Mouse (Mus musculus) heart, adult 18-20 months (tissue): ENCODE results near the gene Hist2h2aa2. TPM values are rescaled to one million over a fixed set of nuclear protein-coding genes. Genes with fewer than 3 reads are reported as not detected.
"Not testable (repeated sequence)": the region's sequence is repeated elsewhere in the genome, so short reads cannot be mapped to it uniquely, and the experiment has no call there.

Experiments
- DNase-seq, 2 experiments: peaks; one replicate each; pipeline ENCODE4 v3.0.0; 2021 to 2022; ENCODE audit warnings: mixed read lengths in 1 of 2
- microRNA-seq, 2 experiments: library from miRNA; unstranded; fragments of <30 nt; microRNA quantifications; one replicate each; pipeline ENCODE4 v1.2.0; 2022
- total RNA-seq, 2 experiments: library from RNA; stranded (reverse); gene quantifications; 2 replicates each; pipeline ENCODE4 v1.2.3; 2021

Gene Hist2h2aa2
- total RNA-seq, 2 experiments from 2014 or later = 189 to 197 TPM

DNA sequence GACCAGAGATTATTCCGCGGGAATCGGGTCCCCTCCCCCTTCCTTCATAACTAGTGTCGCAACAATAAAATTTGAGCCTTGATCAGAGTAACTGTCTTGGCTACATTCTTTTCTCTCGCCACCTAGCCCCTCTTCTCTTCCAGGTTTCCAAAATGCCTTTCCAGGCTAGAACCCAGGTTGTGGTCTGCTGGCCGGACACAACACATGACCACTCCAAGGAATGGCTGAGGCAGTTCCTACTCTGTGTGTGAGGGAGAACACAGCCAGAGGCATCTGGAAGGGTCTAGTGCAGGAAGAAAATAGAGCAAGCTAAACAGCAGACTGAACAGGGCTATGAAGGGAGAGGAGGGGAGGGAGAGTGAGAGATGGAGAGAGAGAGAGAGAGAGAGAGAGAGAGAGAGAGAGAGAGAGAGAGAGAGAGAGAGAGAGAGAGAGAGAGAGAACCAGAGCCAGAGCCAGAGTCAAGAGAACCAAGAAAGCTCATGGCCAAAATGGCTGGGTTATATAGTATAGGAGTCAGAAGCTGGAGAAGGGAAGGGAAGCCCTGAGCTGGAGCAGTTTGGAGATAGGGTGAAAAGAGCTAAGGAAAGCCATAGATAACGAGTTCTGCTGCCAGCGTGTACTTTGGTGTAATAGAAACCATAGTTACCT, 41.4 kb downstream of the Hist2h2aa2 start:
- DNase-seq = not testable (repeated sequence)

GRCm38 (mm10) chr3:96198181-96198580, 41.9 kb downstream of the Hist2h2aa2 start:
- no peak for DNase-seq

DNA sequence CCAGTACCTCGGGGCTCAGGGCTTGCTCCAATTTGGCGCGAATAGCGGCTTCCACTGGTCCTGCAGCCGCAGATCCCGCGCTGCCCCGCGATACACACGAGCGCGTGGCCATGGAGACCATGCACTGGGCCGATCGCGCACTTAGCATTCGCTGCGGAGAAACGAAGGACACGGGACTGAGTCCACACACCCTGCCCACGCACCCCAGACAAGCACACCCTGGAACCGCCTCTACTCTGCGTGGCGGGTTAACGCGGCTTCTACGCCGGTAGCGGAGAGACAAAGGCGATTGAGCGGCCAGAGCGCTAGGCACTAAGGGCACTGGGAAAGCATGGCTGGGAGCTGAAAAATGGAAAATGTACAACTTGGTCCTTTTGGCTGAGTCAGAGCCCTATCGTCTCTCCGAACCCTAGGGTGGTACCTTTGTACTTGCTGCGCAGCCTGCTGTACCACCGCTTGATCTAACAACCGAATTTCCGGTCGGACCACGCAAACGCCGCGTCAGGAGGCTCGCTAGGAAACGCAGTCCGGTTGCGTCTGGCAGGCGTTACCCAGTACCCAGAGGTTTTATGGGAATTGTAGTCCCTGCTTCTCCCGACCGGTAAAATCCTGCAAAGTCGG, 42.8 kb downstream of the Hist2h2aa2 start:
- peak; percentile 91 to 94 for DNase-seq

DNA sequence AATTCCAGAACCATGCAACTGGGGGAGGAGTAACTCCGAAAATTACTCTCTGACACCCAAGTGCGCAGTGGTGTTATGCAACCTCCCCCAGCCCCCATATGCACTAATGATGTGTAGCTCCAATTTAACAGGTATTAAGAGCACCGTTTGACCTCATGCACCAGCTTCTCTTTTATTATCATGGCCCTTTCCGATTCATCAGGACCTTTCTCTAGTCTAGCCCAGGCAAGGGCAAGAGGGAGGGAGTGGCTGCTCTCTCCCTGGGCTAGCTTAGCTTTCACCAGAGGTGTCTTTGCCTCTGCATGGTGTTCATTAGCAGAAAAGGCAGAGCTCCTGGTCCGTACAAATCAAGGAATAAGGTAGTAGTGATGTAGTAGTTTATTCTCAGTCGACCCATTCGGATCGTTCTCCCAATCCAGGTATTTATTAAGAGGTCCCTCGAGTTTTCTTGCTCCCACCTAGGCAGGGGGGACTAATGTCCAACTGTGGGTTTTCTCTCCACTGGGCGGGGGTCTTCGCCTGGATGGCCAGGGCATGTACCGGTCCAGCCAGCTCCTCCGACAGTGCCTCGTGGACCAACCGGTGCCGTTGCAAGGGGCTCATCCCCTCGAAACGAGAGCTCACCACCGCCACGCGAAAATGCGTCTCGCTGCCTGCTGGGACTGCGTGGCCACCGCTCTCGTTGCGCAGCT, 43.5 kb downstream of the Hist2h2aa2 start:
- no peak for DNase-seq

DNA sequence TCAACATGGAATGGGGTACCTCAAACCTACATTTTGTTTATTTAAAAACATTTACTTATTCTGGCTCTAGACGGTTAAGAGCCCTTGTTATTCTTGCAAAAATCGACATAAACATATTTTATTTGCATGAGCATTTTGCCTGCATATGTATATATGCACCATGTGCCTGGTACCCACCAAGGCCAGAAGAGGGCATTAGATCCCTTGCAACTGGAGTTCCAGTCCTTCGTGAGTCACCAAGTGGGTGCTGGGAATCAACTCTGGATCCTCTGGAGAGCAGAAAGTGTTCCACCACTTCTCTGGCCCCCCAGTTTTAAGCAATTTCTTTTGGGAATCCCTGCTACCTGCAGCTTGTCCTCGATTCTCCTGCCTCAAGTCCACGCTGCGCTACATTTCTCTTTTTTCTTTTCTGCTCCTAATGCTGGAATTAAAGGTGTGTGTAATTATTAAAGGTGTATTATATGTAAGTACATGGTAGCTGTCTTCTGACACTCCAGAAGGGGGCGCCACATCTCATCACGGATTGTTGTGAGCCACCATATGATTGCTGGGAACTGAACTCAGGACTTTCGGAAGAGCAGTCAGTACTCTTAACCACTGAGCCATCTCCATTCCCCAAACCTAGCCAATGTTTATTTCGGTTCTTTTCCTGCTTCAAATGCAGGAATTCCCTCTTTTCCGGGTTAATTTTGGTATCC, 44.3 kb downstream of the Hist2h2aa2 start:
- no peak for DNase-seq

DNA sequence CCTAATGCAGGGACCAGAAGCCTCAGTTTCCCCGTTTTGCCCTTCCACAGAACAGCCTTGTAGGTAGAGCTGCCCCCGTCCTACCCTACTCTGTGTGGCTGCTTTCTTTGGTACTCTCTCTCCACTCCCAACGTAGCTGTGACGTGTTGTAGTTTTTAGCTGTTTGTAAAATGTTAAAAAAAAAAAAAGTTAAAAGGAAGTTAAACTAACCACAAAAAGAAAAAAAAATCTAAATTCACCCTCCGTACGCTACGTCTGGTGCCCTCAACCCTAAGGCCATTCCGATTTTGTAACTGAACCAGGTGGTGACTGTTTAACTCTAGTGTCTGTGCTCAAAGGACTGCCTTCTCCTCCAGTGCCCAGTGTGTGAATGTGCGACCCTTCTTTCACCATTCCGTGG, 45.1 kb downstream of the Hist2h2aa2 start:
- no peak for DNase-seq

- no peak for DNase-seq
Observed at GRCm38 (mm10) chr3:96192977-96193376, 47.1 kb downstream of the Hist2h2aa2 start.

Small RNAs within 50 kb of the gene (microRNA-seq; reads per million reads assigned to microRNA genes)
- gene Gm44492 = 0 reads per million in 2 experiments
- 0 reads per million in 2 experiments for gene Gm47311
- 0 reads per million in 2 experiments for gene Gm47313

Other genes with a start within 250 kb of the Hist2h2aa2 start
- 10 to 100 TPM; 64.7 to 68.2 TPM for gene Plekho1, start 244.3 kb downstream of the Hist2h2aa2 start, total RNA-seq
- gene Vps45, start 181.8 kb downstream of the Hist2h2aa2 start, total RNA-seq = 10 to 100 TPM; 22.5 to 27.1 TPM
- gene Otud7b, start 135.7 kb downstream of the Hist2h2aa2 start, total RNA-seq = 10 to 100 TPM; 50.3 to 57.4 TPM
- gene Mtmr11, start 78.3 kb downstream of the Hist2h2aa2 start, total RNA-seq = 1 to 10 TPM; 1.7 to 3.4 TPM
- 10 to 100 TPM; 15.4 to 18.7 TPM for gene Sf3b4, start 67.9 kb downstream of the Hist2h2aa2 start, total RNA-seq
- 1 to 10 TPM; 1.8 to 2.1 TPM for gene Sv2a, start 59.1 kb downstream of the Hist2h2aa2 start, total RNA-seq
- 10 to 100 TPM; 28.1 to 34.4 TPM for gene Bola1, start 20.6 kb downstream of the Hist2h2aa2 start, total RNA-seq
- gene Hist2h2ab, start 20.4 kb downstream of the Hist2h2aa2 start, total RNA-seq = 1 to 10 TPM; 1.8 to 1.9 TPM
- gene Hist2h2ac, start 19.4 kb downstream of the Hist2h2aa2 start, total RNA-seq = 10 to 100 TPM; 18.4 to 22.1 TPM
- 1 to 10 TPM; 7.9 to 8.4 TPM for gene Hist2h2be, start 19.2 kb downstream of the Hist2h2aa2 start, total RNA-seq
- 1 to 10 TPM; 4.0 to 9.0 TPM for gene Hist2h3c2, start 1.1 kb downstream of the Hist2h2aa2 start, total RNA-seq
- gene Hist2h2aa1, start 5.2 kb upstream of the Hist2h2aa2 start, total RNA-seq = 10 to 100 TPM in 1 of 2 experiments, 1 to 10 TPM in 1; 9.3 to 14.7 TPM
- gene Hist2h3c1, start 6.4 kb upstream of the Hist2h2aa2 start, total RNA-seq = not detected
- 10 to 100 TPM; 12.0 to 13.7 TPM for gene Hist2h4, start 23.0 kb upstream of the Hist2h2aa2 start, total RNA-seq
- gene Hist2h3b, start 28.4 kb upstream of the Hist2h2aa2 start, total RNA-seq = 10 to 100 TPM; 16.8 to 21.7 TPM
- gene Hist2h2bb, start 29.5 kb upstream of the Hist2h2aa2 start, total RNA-seq = 10 to 100 TPM; 30.7 to 37.2 TPM
- gene Fcgr1, start 53.7 kb upstream of the Hist2h2aa2 start, total RNA-seq = 1 to 10 TPM in 1 of 2 experiments, under 1 TPM in 1; 0.39 to 1.1 TPM
- not detected for gene BC107364, start 212.0 kb upstream of the Hist2h2aa2 start, total RNA-seq